Mouse (Mus musculus) E14TG2a.4 (cell line): ENCODE results near the gene Sipa1l1.

Experiments used
- CTCF ChIP-seq: conservative IDR thresholded peaks from 2 replicates; pipeline ENCODE4 v1.5.1; 2014; ENCODE audit warnings: low read length
- NANOG ChIP-seq: IDR thresholded peaks from 2 replicates; pipeline ENCODE4 v1.6.1; 2014; ENCODE audit warnings: borderline replicate concordance, low read length, mixed read lengths
- POU5F1 ChIP-seq: IDR thresholded peaks from 2 replicates; pipeline ENCODE4 v1.6.1; 2014; ENCODE audit warnings: low read length, borderline replicate concordance

- TF ChIP-seq CTCF (no peak), POU5F1 (no peak), NANOG (no peak)
Measured at GRCm38 (mm10) chr12:82441479-82441878, 272.4 kb downstream of the Sipa1l1 start.
